Mouse (Mus musculus) heart, adult 18-20 months (tissue): ENCODE measurements at regions not wholly inside any gene's neighbourhood (a gene's known extent, or its start where the extent isn't known, plus 50 kb on each side); places are given as distances from the start of the nearest gene placed in this dataset.
A peak's percentile ranks its signal among the peaks of the same experiment; 100 is the strongest.

Source experiments
- DNase-seq, 2 experiments: peaks; one replicate each; pipeline ENCODE4 v3.0.0; 2021 to 2022; ENCODE audit warnings: mixed read lengths in 1 of 2

GRCm38 (mm10) chr11:25335667-25336066 is 874.9 kb downstream of the 5730522E02Rik start:
- no peak for DNase-seq

GRCm38 (mm10) chr11:25330696-25331095 is 879.9 kb downstream of the 5730522E02Rik start:
- DNase-seq, result no peak

- DNase-seq, result peak in 1 of 2 experiments; percentile 3
Measured at GRCm38 (mm10) chr11:25322426-25322825, 888.1 kb downstream of the 5730522E02Rik start.

GRCm38 (mm10) chr11:25321494-25321893 is 889.1 kb downstream of the 5730522E02Rik start:
- no peak for DNase-seq

GRCm38 (mm10) chr11:25314645-25315044 is 895.9 kb downstream of the 5730522E02Rik start:
- DNase-seq, result no peak

- DNase-seq, result no peak
Measured at GRCm38 (mm10) chr11:25313879-25314278, 896.7 kb downstream of the 5730522E02Rik start.

GRCm38 (mm10) chr11:25313308-25313707 is 897.3 kb downstream of the 5730522E02Rik start:
- no peak for DNase-seq

- DNase-seq, result no peak
Measured at GRCm38 (mm10) chr11:25310754-25311153, 899.8 kb downstream of the 5730522E02Rik start.

GRCm38 (mm10) chr11:25301130-25301529 is 909.4 kb downstream of the 5730522E02Rik start:
- peak; percentile 22 to 65 for DNase-seq

- DNase-seq, result no peak
Measured at GRCm38 (mm10) chr11:25288346-25288745, 922.2 kb downstream of the 5730522E02Rik start.

- DNase-seq, result no peak
Measured at GRCm38 (mm10) chr11:25287458-25288247, 922.9 kb downstream of the 5730522E02Rik start.

- DNase-seq, result no peak
Measured at GRCm38 (mm10) chr11:25269936-25270540, 940.5 kb downstream of the 5730522E02Rik start.

- DNase-seq, result no peak
Measured at GRCm38 (mm10) chr11:25262906-25263305, 947.7 kb downstream of the 5730522E02Rik start.

- DNase-seq, result no peak
Measured at GRCm38 (mm10) chr11:25259691-25260090, 950.9 kb downstream of the 5730522E02Rik start.

- DNase-seq, result no peak
Measured at GRCm38 (mm10) chr11:25233360-25233890, 977.1 kb downstream of the 5730522E02Rik start.
